Mouse (Mus musculus) MEL (cell line): ENCODE results near the gene Mthfd1l. TPM values are rescaled to one million over a fixed set of nuclear protein-coding genes. Genes with fewer than 3 reads are reported as not detected.

Source experiments
- DNase-seq: peaks from one replicate; pipeline ENCODE4 v3.0.0; 2011; ENCODE audit warnings: low read depth, low spot score
- H3K27ac ChIP-seq: 2 replicates; pipeline ENCODE4 v1.5.1; 2012; ENCODE audit warnings: low read depth, mild to moderate bottlenecking, control low read depth, low read length, moderate library complexity; ENCODE audit not compliant: control insufficient read depth
- H3K27me3 ChIP-seq, 2 experiments: fragments of 150-350 bp in 1 of 2; sonication (generic) in 1 of 2; 2 replicates each; pipeline ENCODE4 v1.6.1; 2012; ENCODE audit warnings: low read length in 2 of 2, mild to moderate bottlenecking in 2 of 2, improper control_type of control experiment in 1 of 2, moderate library complexity in 1 of 2; ENCODE audit not compliant: insufficient read depth in 2 of 2, control insufficient read depth in 1 of 2
- H3K36me3 ChIP-seq, 2 experiments: 2 replicates each; pipeline ENCODE4 v1.6.1; 2012 to 2014; ENCODE audit warnings: low read length in 2 of 2, improper control_type of control experiment in 1 of 2, inconsistent platforms in 1 of 2, mild to moderate bottlenecking in 1 of 2; ENCODE audit not compliant: insufficient read depth in 2 of 2, control insufficient read depth in 1 of 2
- H3K4me1 ChIP-seq, 2 experiments: fragments of 150-350 bp in 1 of 2; sonication (generic) in 1 of 2; 2 replicates each; pipeline ENCODE4 v1.6.1; 2012; ENCODE audit warnings: low read length in 2 of 2, improper control_type of control experiment in 1 of 2, mild to moderate bottlenecking in 1 of 2; ENCODE audit not compliant: insufficient read depth in 2 of 2, control insufficient read depth in 1 of 2
- H3K4me3 ChIP-seq, 2 experiments: fragments of 150-350 bp in 1 of 2; sonication (generic) in 1 of 2; 2 replicates each; pipeline ENCODE4 v1.5.1; 2012; ENCODE audit warnings: low read depth in 2 of 2, low read length in 2 of 2, mild to moderate bottlenecking in 2 of 2, moderate library complexity in 2 of 2, control low read depth in 1 of 2, improper control_type of control experiment in 1 of 2; ENCODE audit not compliant: control insufficient read depth in 1 of 2, insufficient read depth in 1 of 2
- H3K79me2 ChIP-seq: 2 replicates; pipeline ENCODE4 v1.6.1; 2012; ENCODE audit warnings: mild to moderate bottlenecking, low read length, moderate library complexity; ENCODE audit not compliant: control insufficient read depth, poor library complexity, insufficient read depth
- H3K9ac ChIP-seq: 2 replicates; pipeline ENCODE4 v1.6.1; 2012; ENCODE audit warnings: low read depth, mild to moderate bottlenecking, control low read depth, low read length, moderate library complexity; ENCODE audit not compliant: control insufficient read depth, poor library complexity, severe bottlenecking
- H3K9me3 ChIP-seq: fragments of 150-350 bp; sonication (generic); replicated peaks from 2 replicates; pipeline ENCODE4 v1.6.1; 2012; ENCODE audit warnings: mild to moderate bottlenecking, low read length, improper control_type of control experiment, moderate library complexity; ENCODE audit not compliant: insufficient read depth
- BHLHE40 ChIP-seq: IDR thresholded peaks from 2 replicates; pipeline ENCODE4 v1.6.1; 2012; ENCODE audit warnings: low read depth, mild to moderate bottlenecking, inconsistent platforms, low read length, improper control_type of control experiment, borderline replicate concordance
- CHD1 ChIP-seq: IDR thresholded peaks from 2 replicates; pipeline ENCODE4 v1.6.1; 2012; ENCODE audit warnings: low read depth, mild to moderate bottlenecking, inconsistent platforms, low read length, improper control_type of control experiment
- CHD2 ChIP-seq: IDR thresholded peaks from 2 replicates; pipeline ENCODE4 v1.6.1; 2011; ENCODE audit warnings: low read length, improper control_type of control experiment
- E2F4 ChIP-seq: IDR thresholded peaks from 2 replicates; pipeline ENCODE4 v1.6.1; 2011; ENCODE audit warnings: low read depth, low read length, improper control_type of control experiment, borderline replicate concordance
- ELF1 ChIP-seq: IDR thresholded peaks from 2 replicates; pipeline ENCODE4 v1.6.1; 2014; ENCODE audit warnings: low read depth, mild to moderate bottlenecking, inconsistent platforms, low read length, improper control_type of control experiment, moderate library complexity
- EP300 ChIP-seq, 2 experiments: IDR thresholded peaks; 2 replicates each; pipeline ENCODE4 v1.6.1; 2011; ENCODE audit warnings: improper control_type of control experiment in 2 of 2, low read length in 2 of 2, low read depth in 1 of 2, mild to moderate bottlenecking in 1 of 2
- GABPA ChIP-seq: IDR thresholded peaks from 2 replicates; pipeline ENCODE4 v1.6.1; 2012; ENCODE audit warnings: low read depth, mild to moderate bottlenecking, inconsistent platforms, low read length, improper control_type of control experiment, moderate library complexity
- JUND ChIP-seq: IDR thresholded peaks from 2 replicates; pipeline ENCODE4 v1.6.1; 2011; ENCODE audit warnings: low read depth, mild to moderate bottlenecking, improper control_type of control experiment, low read length
- KAT2A ChIP-seq: conservative IDR thresholded peaks from 2 replicates; pipeline ENCODE4 v1.6.1; 2012; ENCODE audit warnings: low read depth, low read length, improper control_type of control experiment, inconsistent platforms
- MAFK ChIP-seq: IDR thresholded peaks from 2 replicates; pipeline ENCODE4 v1.6.1; 2011; ENCODE audit warnings: low read depth, mild to moderate bottlenecking, low read length, improper control_type of control experiment, borderline replicate concordance
- MEF2A ChIP-seq: IDR thresholded peaks from 2 replicates; pipeline ENCODE4 v1.6.1; 2014; ENCODE audit warnings: low read depth, mild to moderate bottlenecking, inconsistent platforms, low read length, improper control_type of control experiment; ENCODE audit not compliant: poor library complexity, insufficient replicate concordance, severe bottlenecking; ENCODE audit errors: extremely low read depth
- MYB ChIP-seq: IDR thresholded peaks from 2 replicates; pipeline ENCODE4 v1.6.1; 2011; ENCODE audit warnings: mild to moderate bottlenecking, low read depth, low read length, improper control_type of control experiment
- POLR2A ChIP-seq, 2 experiments: IDR thresholded peaks; 2 replicates each; pipeline ENCODE4 v1.6.1; 2011 to 2012; ENCODE audit warnings: low read length in 2 of 2, mild to moderate bottlenecking in 2 of 2, control low read depth in 1 of 2, improper control_type of control experiment in 1 of 2, low read depth in 1 of 2, moderate library complexity in 1 of 2; ENCODE audit not compliant: control insufficient read depth in 1 of 2, insufficient read depth in 1 of 2, poor library complexity in 1 of 2
- POLR2AphosphoS2 ChIP-seq: IDR thresholded peaks from 2 replicates; pipeline ENCODE4 v1.6.1; 2011; ENCODE audit warnings: low read length, improper control_type of control experiment
- POLR2AphosphoS5 ChIP-seq: IDR thresholded peaks from 2 replicates; pipeline ENCODE4 v1.6.1; 2012; ENCODE audit warnings: low read depth, borderline replicate concordance, mild to moderate bottlenecking, inconsistent platforms, low read length, moderate library complexity, mixed read lengths
- RAD21 ChIP-seq: IDR thresholded peaks from 2 replicates; pipeline ENCODE4 v1.6.1; 2011; ENCODE audit warnings: mild to moderate bottlenecking, low read depth, low read length, improper control_type of control experiment
- RCOR1 ChIP-seq: IDR thresholded peaks from 2 replicates; pipeline ENCODE4 v1.6.1; 2012; ENCODE audit warnings: low read depth, mild to moderate bottlenecking, inconsistent platforms, low read length, improper control_type of control experiment
- SIN3A ChIP-seq: IDR thresholded peaks from 2 replicates; pipeline ENCODE4 v1.6.1; 2012; ENCODE audit warnings: low read length, improper control_type of control experiment, inconsistent platforms
- TAL1 ChIP-seq: IDR thresholded peaks from 2 replicates; pipeline ENCODE4 v1.6.1; 2012; ENCODE audit warnings: mild to moderate bottlenecking, inconsistent platforms, low read length, moderate library complexity, mixed read lengths
- TBP ChIP-seq: IDR thresholded peaks from 2 replicates; pipeline ENCODE4 v1.8.0; 2011; ENCODE audit warnings: low read depth, low read length, improper control_type of control experiment
- TCF12 ChIP-seq: IDR thresholded peaks from 2 replicates; pipeline ENCODE4 v1.6.1; 2014; ENCODE audit warnings: low read depth, mild to moderate bottlenecking, inconsistent platforms, low read length, improper control_type of control experiment, moderate library complexity
- UBTF ChIP-seq: IDR thresholded peaks from 2 replicates; pipeline ENCODE4 v1.6.1; 2012; ENCODE audit warnings: low read depth, mild to moderate bottlenecking, inconsistent platforms, low read length, improper control_type of control experiment, moderate library complexity, borderline replicate concordance; ENCODE audit not compliant: insufficient read depth
- USF2 ChIP-seq, 2 experiments: IDR thresholded peaks; 2 replicates each; pipeline ENCODE4 v1.6.1; 2011 to 2012; ENCODE audit warnings: improper control_type of control experiment in 2 of 2, low read length in 2 of 2, borderline replicate concordance in 1 of 2, inconsistent platforms in 1 of 2, low read depth in 1 of 2, mild to moderate bottlenecking in 1 of 2; ENCODE audit not compliant: insufficient read depth in 1 of 2
- ZC3H11A ChIP-seq: IDR thresholded peaks from 2 replicates; pipeline ENCODE4 v1.6.1; 2012; ENCODE audit warnings: low read depth, mild to moderate bottlenecking, inconsistent platforms, low read length, improper control_type of control experiment
- polyA plus RNA-seq, 2 experiments: library from polyadenylated mRNA; stranded (reverse) in 1 of 2; unstranded in 1 of 2; fragments of >175 nt in 1 of 2; fragments of >200 nt in 1 of 2; gene quantifications; 2 replicates each; pipeline versions ENCODE4 v1.2.1 to v1.2.4; 2012; ENCODE audit warnings: low replicate concordance in 2 of 2, low read depth in 1 of 2; ENCODE audit not compliant: insufficient read length in 2 of 2, insufficient read depth in 1 of 2, missing spikeins in 1 of 2
- total RNA-seq: library from RNA; depleted of rRNA; stranded (reverse); fragments of 300-350 nt; gene quantifications from 2 replicates; pipeline ENCODE4 v1.2.3, GENCODE M21; 2012

Mthfd1l gene
- total and polyA plus RNA-seq, 3 experiments = 43.1 to 1,097 (median 83.0) TPM

- no peak for DNase-seq
- H3K9me3 ChIP-seq = no peaks in the 10 kb centered on the region
- H3K9ac ChIP-seq = no peak overlapping the region
- no peaks in the 10 kb centered on the region for H3K79me2 ChIP-seq
- H3K27me3 ChIP-seq = no peaks in the 10 kb centered on the region
- H3K36me3 ChIP-seq = peaks cover 0 to 7% of the 10 kb centered on the region in 2 experiments; a peak in 2 of 4 replicates
- no peak overlapping the region for H3K4me3 ChIP-seq
- no peak overlapping the region for H3K27ac ChIP-seq
- no peak for TF ChIP-seq TAL1
- TF ChIP-seq JUND = no peak
- TF ChIP-seq GABPA = no peak
- TF ChIP-seq SIN3A = no peak
- no peak for TF ChIP-seq TCF12
- TF ChIP-seq UBTF = no peak
- TF ChIP-seq ZC3H11A = no peak
- TF ChIP-seq RCOR1 = no peak
- no peaks in the 10 kb centered on the region for H3K4me1 ChIP-seq
Observed at GRCm38 (mm10) chr10:4154035-4154434, 181.1 kb downstream of the Mthfd1l start.

- H3K9ac ChIP-seq = no peak overlapping the region
- H3K79me2 ChIP-seq = no peaks in the 10 kb centered on the region
- peaks cover 0 to 7% of the 10 kb centered on the region in 2 experiments; a peak in 2 of 4 replicates for H3K36me3 ChIP-seq
- TF ChIP-seq GABPA (no peak), RCOR1 (no peak), TBP (no peak), ELF1 (no peak)
- no peak overlapping the region for H3K4me3 ChIP-seq
- H3K27ac ChIP-seq = peak overlapping the region; percentile 20; the same call in 1 of the 2 replicates
- peak; percentile 14 for DNase-seq
- H3K27me3 ChIP-seq = no peaks in the 10 kb centered on the region
- no peaks in the 10 kb centered on the region for H3K4me1 ChIP-seq
- H3K9me3 ChIP-seq = no peaks in the 10 kb centered on the region
Observed at GRCm38 (mm10) chr10:4155521-4155920, 182.6 kb downstream of the Mthfd1l start.

GRCm38 (mm10) chr10:4158533-4158932 lies 185.6 kb downstream of the Mthfd1l start:
- H3K4me1 ChIP-seq = no peaks in the 10 kb centered on the region
- no peak for DNase-seq
- no peak overlapping the region for H3K9ac ChIP-seq
- peaks cover 0 to 7% of the 10 kb centered on the region in 2 experiments; a peak in 2 of 4 replicates for H3K36me3 ChIP-seq
- no peak overlapping the region for H3K4me3 ChIP-seq
- H3K79me2 ChIP-seq = no peaks in the 10 kb centered on the region
- TF ChIP-seq MYB (no peak), USF2 (IDR thresholded peaks at IDR 0.05; ENCODE audit: borderline replicate concordance in 1 of 2, insufficient read depth in 1 of 2, low read depth in 1 of 2, low read length in 2 of 2) (no peak), POLR2A (IDR thresholded peaks at IDR 0.05; ENCODE audit: control insufficient read depth in 1 of 2, insufficient read depth in 1 of 2, low read depth in 1 of 2, low read length in 2 of 2, poor library complexity in 1 of 2) (no peak), BHLHE40 (no peak), POLR2AphosphoS5 (no peak), CHD2 (no peak), CHD1 (no peak), POLR2AphosphoS2 (no peak), EP300 (IDR thresholded peaks at IDR 0.05; ENCODE audit: low read depth in 1 of 2, low read length in 2 of 2) (no peak), RAD21 (no peak), TCF12 (no peak), E2F4 (no peak), UBTF (no peak), KAT2A (no peak), MEF2A (no peak), MAFK (no peak)
- no peaks in the 10 kb centered on the region for H3K9me3 ChIP-seq
- no peaks in the 10 kb centered on the region for H3K27me3 ChIP-seq
- no peak overlapping the region for H3K27ac ChIP-seq
